Mouse (Mus musculus): Measurements from ENCODE around the gene Pros1.

DNA sequence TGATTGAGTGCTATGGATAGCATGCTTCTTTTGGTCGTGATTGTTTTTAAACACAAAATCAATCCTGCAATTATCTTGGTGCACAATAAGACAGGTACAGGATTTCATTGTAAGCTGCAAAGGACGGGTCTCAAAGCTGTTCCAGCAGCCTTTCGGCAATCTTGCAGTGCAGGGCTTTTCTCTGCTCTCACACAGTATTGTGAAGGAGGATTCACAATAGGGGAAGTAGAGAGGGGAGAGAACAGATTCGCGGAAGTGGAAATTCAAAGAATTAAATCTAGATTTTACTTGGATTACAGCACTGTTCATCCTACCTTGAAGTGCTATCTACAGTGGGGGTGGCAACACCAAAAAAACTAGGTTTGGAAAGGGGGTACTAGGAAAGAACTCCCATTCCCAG is 40.3 kb upstream of the Pros1 start:
- TF ChIP-seq CTCF (conservative IDR thresholded peaks at IDR 0.05; ENCODE audit: insufficient read depth, insufficient read length, low read depth, low read length): no peak
- TF ChIP-seq POLR2A (IDR thresholded peaks at IDR 0.05; ENCODE audit: low read depth, low read length): no peak
